Mouse (Mus musculus): ENCODE data around the gene Fam90a1a. TPM values are rescaled to one million over a fixed set of nuclear protein-coding genes. Genes with fewer than 3 reads are reported as not detected.

Gene Fam90a1a
- polyA plus RNA-seq, 1 experiment from 2014 or later: not detected

- Histone ChIP-seq H3K9ac (ENCODE audit: low read length) (no peak overlapping the region), H3K36me3 (ENCODE audit: control insufficient read depth, insufficient read depth, low read length) (no peaks in the 10 kb centered on the region), H3K4me3 (ENCODE audit: low read depth, low read length) (no peak overlapping the region), H3K27ac (ENCODE audit: low read depth) (no peak overlapping the region), H3K4me1 (replicated peaks; ENCODE audit: control insufficient read depth, insufficient read depth, low read length) (no peaks in the 10 kb centered on the region), H3K9me3 (ENCODE audit: control insufficient read depth, low read length) (no peaks in the 10 kb centered on the region), H3K27me3 (replicated peaks; ENCODE audit: control insufficient read depth, insufficient read depth, low read length) (no peaks in the 10 kb centered on the region), H3K4me2 (ENCODE audit: low read length) (no peak overlapping the region)
- 10% methylated on average over 9 of the region's 9 CpGs for WGBS
- DNase-seq (ENCODE audit: low spot score): peak; percentile 60
- ATAC-seq (replicated peaks; ENCODE audit: low FRiP score, low TSS enrichment, low read depth): no peak
Measured at GRCm38 (mm10) chr8:21955321-21955720, 3.2 kb upstream of the Fam90a1a start.

- Histone ChIP-seq H3K27me3 (replicated peaks; ENCODE audit: control insufficient read depth, insufficient read depth, low read length) (no peaks in the 10 kb centered on the region), H3K9me3 (ENCODE audit: control insufficient read depth, low read length) (no peaks in the 10 kb centered on the region), H3K27ac (ENCODE audit: low read depth) (no peak overlapping the region), H3K9ac (ENCODE audit: low read length) (no peak overlapping the region), H3K4me2 (ENCODE audit: low read length) (no peak overlapping the region), H3K36me3 (ENCODE audit: control insufficient read depth, insufficient read depth, low read length) (no peaks in the 10 kb centered on the region), H3K4me1 (replicated peaks; ENCODE audit: control insufficient read depth, insufficient read depth, low read length) (no peaks in the 10 kb centered on the region), H3K4me3 (ENCODE audit: low read depth, low read length) (no peak overlapping the region)
- DNase-seq (ENCODE audit: low spot score) (no peak), ATAC-seq (replicated peaks; ENCODE audit: low FRiP score, low TSS enrichment, low read depth) (no peak)
- 83% methylated on average over 3 of the region's 3 CpGs for WGBS
Measured at GRCm38 (mm10) chr8:21956336-21956735, 2.2 kb upstream of the Fam90a1a start.

- Histone ChIP-seq H3K4me3 (ENCODE audit: low read depth, low read length) (no peak overlapping the region), H3K4me1 (replicated peaks; ENCODE audit: control insufficient read depth, insufficient read depth, low read length) (no peaks in the 10 kb centered on the region), H3K36me3 (ENCODE audit: control insufficient read depth, insufficient read depth, low read length) (no peaks in the 10 kb centered on the region), H3K9me3 (ENCODE audit: control insufficient read depth, low read length) (no peaks in the 10 kb centered on the region), H3K9ac (ENCODE audit: low read length) (no peak overlapping the region), H3K27me3 (replicated peaks; ENCODE audit: control insufficient read depth, insufficient read depth, low read length) (no peaks in the 10 kb centered on the region), H3K4me2 (ENCODE audit: low read length) (no peak overlapping the region), H3K27ac (ENCODE audit: low read depth) (no peak overlapping the region)
- WGBS: 90% methylated on average over 1 of the region's 1 CpGs
- no peak for ATAC-seq (replicated peaks; ENCODE audit: low FRiP score, low TSS enrichment, low read depth)
- no peak for DNase-seq (ENCODE audit: low spot score)
Measured at GRCm38 (mm10) chr8:21966646-21967045, 8.1 kb downstream of the Fam90a1a start.

GRCm38 (mm10) chr8:21969475-21969874 is 11.0 kb downstream of the Fam90a1a start, which contains the start of gene Ccdc70:
Gene Ccdc70 (plus strand): TSS chr8:21969775.
- H3K4me1 ChIP-seq (replicated peaks; ENCODE audit: control insufficient read depth, insufficient read depth, low read length): no peaks in the 10 kb centered on the region
- WGBS: 81% methylated on average over 3 of the region's 3 CpGs
- no peak within 1 kb of the TSS for H3K4me2 ChIP-seq (ENCODE audit: low read length)
- ATAC-seq (replicated peaks; ENCODE audit: low FRiP score, low TSS enrichment, low read depth): no peak
- DNase-seq (ENCODE audit: low spot score): no peak
- no peaks in the 10 kb centered on the region for H3K27me3 ChIP-seq (replicated peaks; ENCODE audit: control insufficient read depth, insufficient read depth, low read length)
- no peaks in the 10 kb centered on the region for H3K9me3 ChIP-seq (ENCODE audit: control insufficient read depth, low read length)
- no peak within 1 kb of the TSS for H3K9ac ChIP-seq (ENCODE audit: low read length)
- H3K4me3 ChIP-seq (ENCODE audit: low read depth, low read length): no peak within 1 kb of the TSS
- H3K27ac ChIP-seq (ENCODE audit: low read depth): no peak within 1 kb of the TSS
- H3K36me3 ChIP-seq (ENCODE audit: control insufficient read depth, insufficient read depth, low read length): no peaks in the 10 kb centered on the region

GRCm38 (mm10) chr8:21978193-21978592 is 19.7 kb downstream of the Fam90a1a start:
- no peak overlapping the region for H3K4me2 ChIP-seq (ENCODE audit: low read length)
- ATAC-seq (replicated peaks; ENCODE audit: low FRiP score, low TSS enrichment, low read depth) (no peak), DNase-seq (ENCODE audit: low spot score) (no peak)
- H3K9me3 ChIP-seq (ENCODE audit: control insufficient read depth, low read length): no peaks in the 10 kb centered on the region
- no peaks in the 10 kb centered on the region for H3K4me1 ChIP-seq (replicated peaks; ENCODE audit: control insufficient read depth, insufficient read depth, low read length)
- H3K36me3 ChIP-seq (ENCODE audit: control insufficient read depth, insufficient read depth, low read length): no peaks in the 10 kb centered on the region
- H3K27me3 ChIP-seq (replicated peaks; ENCODE audit: control insufficient read depth, insufficient read depth, low read length): no peaks in the 10 kb centered on the region
- WGBS: 71% methylated on average over 4 of the region's 4 CpGs
- no peak overlapping the region for H3K4me3 ChIP-seq (ENCODE audit: low read depth, low read length)
- no peak overlapping the region for H3K9ac ChIP-seq (ENCODE audit: low read length)
- no peak overlapping the region for H3K27ac ChIP-seq (ENCODE audit: low read depth)

- no peak for DNase-seq (ENCODE audit: low spot score)
- Histone ChIP-seq H3K4me1 (replicated peaks; ENCODE audit: control insufficient read depth, insufficient read depth, low read length) (no peaks in the 10 kb centered on the region), H3K27ac (ENCODE audit: low read depth) (no peak overlapping the region), H3K9me3 (ENCODE audit: control insufficient read depth, low read length) (no peaks in the 10 kb centered on the region), H3K9ac (ENCODE audit: low read length) (no peak overlapping the region), H3K27me3 (replicated peaks; ENCODE audit: control insufficient read depth, insufficient read depth, low read length) (no peaks in the 10 kb centered on the region), H3K36me3 (ENCODE audit: control insufficient read depth, insufficient read depth, low read length) (no peaks in the 10 kb centered on the region), H3K4me3 (ENCODE audit: low read depth, low read length) (no peak overlapping the region), H3K4me2 (ENCODE audit: low read length) (no peak overlapping the region)
- no peak for ATAC-seq (replicated peaks; ENCODE audit: low FRiP score, low TSS enrichment, low read depth)
- WGBS: 63% methylated on average over 8 of the region's 8 CpGs
Measured at GRCm38 (mm10) chr8:21981664-21982337, 23.3 kb downstream of the Fam90a1a start.

GRCm38 (mm10) chr8:21992184-21992583 is 33.7 kb downstream of the Fam90a1a start:
- ATAC-seq (replicated peaks; ENCODE audit: low FRiP score, low TSS enrichment, low read depth) (no peak), DNase-seq (ENCODE audit: low spot score) (no peak)
- Histone ChIP-seq H3K27me3 (replicated peaks; ENCODE audit: control insufficient read depth, insufficient read depth, low read length) (no peaks in the 10 kb centered on the region), H3K4me1 (replicated peaks; ENCODE audit: control insufficient read depth, insufficient read depth, low read length) (no peaks in the 10 kb centered on the region), H3K4me2 (ENCODE audit: low read length) (no peak overlapping the region), H3K27ac (ENCODE audit: low read depth) (no peak overlapping the region), H3K9me3 (ENCODE audit: control insufficient read depth, low read length) (no peaks in the 10 kb centered on the region), H3K4me3 (ENCODE audit: low read depth, low read length) (no peak overlapping the region), H3K36me3 (ENCODE audit: control insufficient read depth, insufficient read depth, low read length) (no peaks in the 10 kb centered on the region), H3K9ac (ENCODE audit: low read length) (no peak overlapping the region)
- 20% methylated on average over 6 of the region's 6 CpGs for WGBS

GRCm38 (mm10) chr8:21995181-21995580 is 36.7 kb downstream of the Fam90a1a start:
- Histone ChIP-seq H3K9me3 (ENCODE audit: control insufficient read depth, low read length) (no peaks in the 10 kb centered on the region), H3K27ac (ENCODE audit: low read depth) (no peak overlapping the region), H3K4me1 (replicated peaks; ENCODE audit: control insufficient read depth, insufficient read depth, low read length) (no peaks in the 10 kb centered on the region), H3K27me3 (replicated peaks; ENCODE audit: control insufficient read depth, insufficient read depth, low read length) (no peaks in the 10 kb centered on the region), H3K36me3 (ENCODE audit: control insufficient read depth, insufficient read depth, low read length) (no peaks in the 10 kb centered on the region), H3K4me2 (ENCODE audit: low read length) (no peak overlapping the region), H3K4me3 (ENCODE audit: low read depth, low read length) (no peak overlapping the region), H3K9ac (ENCODE audit: low read length) (no peak overlapping the region)
- DNase-seq (ENCODE audit: low spot score) (no peak), ATAC-seq (replicated peaks; ENCODE audit: low FRiP score, low TSS enrichment, low read depth) (no peak)
- WGBS: 51% methylated on average over 3 of the region's 3 CpGs

Measured in intestine, embryonic 14.5 days (tissue).